Comparison of ENCODE assay signal across 9 mouse cellular contexts in genomic region chr4:63226164-63226882, GRCm38 (mm10). TPM values are rescaled to one million over a fixed set of nuclear protein-coding genes. Genes with fewer than 3 reads are reported as not detected.
DNase-seq lines count a peak whose midpoint lies in the region; ATAC-seq and TF ChIP-seq lines count a peak whose summit lies in the region.
"Had no signal": no experiment of that assay in that cellular context is flagged by ENCODE, and none has a peak within 500 bp of the region (broad histone marks: within the 10 kb centered on the region; RNA-seq: fewer than 3 reads in every experiment).

No protein-coding gene starts in this region.

- H3K27me3 ChIP-seq in kidney, adult 2 months (replicated peaks; ENCODE audit: control insufficient read depth, insufficient read depth, low read length) = no peaks in the 10 kb centered on the region
- no peaks in the 10 kb centered on the region for H3K27me3 ChIP-seq in forebrain, embryonic 15.5 days

- ATAC-seq in forebrain, embryonic 15.5 days (replicated peaks) = peak; percentile 39

- no peaks in the 10 kb centered on the region for H3K36me3 ChIP-seq in kidney, adult 2 months (ENCODE audit: control insufficient read depth, insufficient read depth, low read length)
- no peaks in the 10 kb centered on the region for H3K36me3 ChIP-seq in forebrain, embryonic 15.5 days

- no peak for TF ChIP-seq POLR2A in kidney, adult 2 months (IDR thresholded peaks at IDR 0.05; ENCODE audit: low read depth, low read length)

- H3K4me1 ChIP-seq in kidney, adult 2 months (ENCODE audit: control insufficient read depth, insufficient read depth, low read length) = peaks cover 43% of the 10 kb centered on the region
- peaks cover 29% of the 10 kb centered on the region for H3K4me1 ChIP-seq in forebrain, embryonic 15.5 days

- no peak overlapping the region for H3K9ac ChIP-seq in forebrain, embryonic 15.5 days (replicated peaks)

- H3K27ac ChIP-seq in kidney, adult 2 months (ENCODE audit: insufficient read depth, low read depth, low read length) = peak overlapping the region; percentile 36; the same call in 1 of the 2 replicates
- no peak overlapping the region for H3K27ac ChIP-seq in forebrain, embryonic 15.5 days (replicated peaks)

- 39% methylated on average over 8 of the region's 8 CpGs for WGBS in kidney, adult 2 months
- WGBS in forebrain, embryonic 15.5 days = 61% methylated on average over 8 of the region's 8 CpGs

- no peaks in the 10 kb centered on the region for H3K9me3 ChIP-seq in forebrain, embryonic 15.5 days

- H3K4me2 ChIP-seq in forebrain, embryonic 15.5 days (replicated peaks) = no peak overlapping the region

- TF ChIP-seq CTCF in kidney, adult 2 months (conservative IDR thresholded peaks at IDR 0.05; ENCODE audit: insufficient read depth, insufficient read length, low read depth, low read length) = no peak

- DNase-seq in kidney, adult 2 months = peak; percentile 79
- DNase-seq in kidney, adult 8-10 months = no peak
- DNase-seq in adipocyte (ENCODE audit: low spot score) = peak; percentile 24
- DNase-seq in kidney, postnatal 36 days = peak; percentile 65 to 66
- no peak for DNase-seq in layer of hippocampus, adult 9-11 months
- no peak for DNase-seq in spleen, postnatal 4 days (ENCODE audit: low spot score in 2 of 2)
- DNase-seq in spleen, postnatal 14 days (ENCODE audit: low spot score in 2 of 2) = no peak

- H3K4me3 ChIP-seq in kidney, adult 2 months (ENCODE audit: insufficient read depth, low read depth, low read length) = no peak overlapping the region
- H3K4me3 ChIP-seq in forebrain, embryonic 15.5 days = no peak overlapping the region

RNA-seq across cellular contexts. Expression of gene Col27a1, which starts 12.5 kb away (rescaled TPM):
- 23.1 and 31.7 TPM in 2 replicates for polyA plus RNA-seq in kidney, adult 2 months (2012; rRNA removed)
- polyA plus RNA-seq in forebrain, embryonic 15.5 days (2015; fragmentation: Nextera tagmentation; extraction: Ambion mirVana) = 1.3 and 1.4 TPM in 2 replicates

RNA-seq across cellular contexts. Expression of gene Kif12, which starts 54.4 kb away (rescaled TPM):
- 187 and 263 TPM in 2 replicates for polyA plus RNA-seq in kidney, adult 2 months (2012; rRNA removed)
- not detected in 2 replicates for polyA plus RNA-seq in forebrain, embryonic 15.5 days (2015; fragmentation: Nextera tagmentation; extraction: Ambion mirVana)
- polyA plus RNA-seq: embryonic facial prominence, embryonic 11.5 days had no signal

Comparison
In these comparisons a context has a peak if more than half of its experiments do, and no peak if none do; other contexts are left out.
1. DNase-seq: peak in kidney, adult 2 months (single experiment), adipocyte (single experiment) and kidney, postnatal 36 days (2 of 2); none in kidney, adult 8-10 months (0 of 2), layer of hippocampus, adult 9-11 months (single experiment), spleen, postnatal 4 days (0 of 2) and spleen, postnatal 14 days (0 of 2).
2. RNA of gene Col27a1, which starts 12.5 kb away (polyA plus RNA-seq): 23.1 to 31.7 TPM in kidney, adult 2 months; 1.3 to 1.4 TPM in forebrain, embryonic 15.5 days; every median in the first group is over 10 times any median in the second.
3. RNA of gene Kif12, which starts 54.4 kb away (polyA plus RNA-seq): 187 to 263 TPM in kidney, adult 2 months; not detected in forebrain, embryonic 15.5 days; every median in the first group is over 100 times any median in the second.